Mouse (Mus musculus): ENCODE data around the gene Ssu2.
A peak's percentile ranks its signal among the peaks of the same experiment; 100 is the strongest.

Gene Ssu2

DNA sequence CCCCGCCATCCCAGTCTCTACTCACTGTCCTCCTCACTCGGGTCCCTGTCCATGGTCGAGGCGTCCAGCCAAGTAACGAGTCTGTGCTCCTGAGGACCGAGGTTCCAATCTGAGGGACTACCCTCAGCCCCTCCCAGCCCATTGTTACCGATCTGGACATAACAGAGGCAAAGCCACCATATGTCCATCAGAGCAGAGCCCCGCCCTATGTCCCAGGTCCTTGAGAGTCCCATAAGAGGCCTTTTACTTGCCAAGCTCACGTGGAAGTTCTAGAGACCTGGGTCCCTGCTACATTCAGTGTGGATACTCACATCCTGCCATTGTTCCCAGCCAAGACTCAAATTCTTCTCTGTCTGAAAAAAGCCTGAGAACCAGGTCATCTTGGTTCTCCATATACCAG lies at the start of gene Ssu2:
Gene Ssu2 (minus strand): TSS at position 77 of the 400 bp plus-strand sequence.
- DNase-seq (ENCODE audit: low spot score in 2 of 2) = no peak

DNA sequence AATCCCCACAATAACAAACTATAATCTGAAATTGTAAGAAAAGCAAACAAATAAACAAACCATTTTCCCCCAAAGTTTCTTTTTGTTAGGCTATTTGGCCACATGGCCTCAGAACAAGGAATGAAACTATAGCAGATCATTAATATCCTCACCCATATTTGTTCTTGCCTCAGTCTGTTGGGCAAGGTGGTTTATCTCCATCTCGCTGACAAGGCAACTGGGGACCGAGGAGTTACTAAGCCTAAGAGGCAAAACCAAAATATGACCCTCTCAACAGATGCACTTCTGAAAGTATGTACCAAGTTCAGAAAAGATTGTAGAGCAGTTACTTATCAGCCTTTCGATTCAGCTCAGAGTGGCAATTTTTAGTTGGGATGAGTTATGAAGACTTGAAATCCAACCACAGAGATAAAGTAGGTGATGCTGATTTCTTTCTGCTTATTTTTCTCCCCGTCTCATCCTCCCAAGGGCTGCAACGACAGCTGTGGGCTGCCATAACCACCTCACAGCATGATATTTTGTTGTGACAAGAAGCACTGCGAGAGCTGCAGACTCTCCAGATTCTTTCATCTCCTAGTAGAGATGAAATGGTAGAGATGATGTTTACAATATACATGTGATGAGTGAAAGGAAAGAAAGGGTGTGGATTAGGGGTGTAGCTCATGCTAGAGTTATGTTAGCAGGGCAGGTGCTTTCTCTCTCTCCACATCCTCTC lies 38.4 kb upstream of the Ssu2 start:
- DNase-seq (ENCODE audit: low spot score in 2 of 2) = no peak

DNA sequence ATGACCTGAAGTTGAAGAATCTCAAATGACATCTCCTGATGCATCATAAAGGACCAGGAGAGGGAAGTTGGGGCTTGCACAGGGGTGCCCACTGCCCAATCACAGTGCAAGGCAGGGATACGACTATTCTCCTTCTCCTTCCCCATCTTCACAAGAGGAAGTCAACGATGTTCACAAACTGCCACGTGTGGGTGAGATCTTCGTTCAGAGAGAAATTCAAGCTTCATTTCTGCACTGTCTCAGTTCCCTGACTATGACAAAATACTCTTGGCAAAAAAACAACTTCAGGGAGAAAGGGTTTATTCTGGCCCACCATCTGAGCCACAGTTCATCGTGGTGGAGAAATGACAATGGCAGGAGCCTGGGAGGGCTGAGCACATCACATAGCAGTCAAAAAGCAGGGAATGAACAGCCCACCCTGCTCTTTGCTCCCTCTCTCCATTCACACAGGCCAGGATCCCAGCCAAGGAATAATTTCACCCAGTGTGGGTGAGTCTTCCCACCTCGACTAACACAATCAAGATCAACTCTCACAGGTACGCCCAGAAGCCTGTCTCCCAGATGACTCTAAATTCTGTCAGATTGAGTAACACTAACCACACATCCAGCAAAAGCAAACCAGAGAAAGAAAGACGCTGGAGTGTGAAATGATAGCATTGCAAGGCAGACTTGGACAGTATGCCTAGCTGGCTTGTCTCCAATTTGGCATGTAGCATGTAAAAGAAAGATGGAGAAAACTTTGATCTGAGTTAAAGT lies 36.1 kb upstream of the Ssu2 start:
- DNase-seq (ENCODE audit: low spot score in 2 of 2) = peak in 1 of 2 experiments; percentile 5

DNA sequence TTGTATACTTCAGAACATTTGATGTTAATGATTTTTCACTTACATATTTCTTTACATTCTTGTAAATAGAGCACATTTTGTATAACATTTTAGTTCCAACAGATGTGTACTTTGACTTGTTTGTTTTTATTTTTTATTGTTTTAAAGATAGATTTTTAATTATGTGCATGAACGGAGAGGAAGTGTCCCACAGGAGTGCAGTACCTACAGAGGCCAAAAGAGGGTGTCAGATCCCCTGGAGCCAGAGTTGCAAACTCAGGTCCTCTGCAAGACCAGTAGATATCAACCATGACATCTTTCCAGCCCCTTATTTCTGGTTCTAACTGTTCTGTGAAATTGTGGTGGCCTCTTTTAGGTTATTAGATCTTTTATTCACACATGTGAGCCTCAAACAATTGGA lies 33.1 kb upstream of the Ssu2 start:
- no peak for DNase-seq (ENCODE audit: low spot score in 2 of 2)

DNA sequence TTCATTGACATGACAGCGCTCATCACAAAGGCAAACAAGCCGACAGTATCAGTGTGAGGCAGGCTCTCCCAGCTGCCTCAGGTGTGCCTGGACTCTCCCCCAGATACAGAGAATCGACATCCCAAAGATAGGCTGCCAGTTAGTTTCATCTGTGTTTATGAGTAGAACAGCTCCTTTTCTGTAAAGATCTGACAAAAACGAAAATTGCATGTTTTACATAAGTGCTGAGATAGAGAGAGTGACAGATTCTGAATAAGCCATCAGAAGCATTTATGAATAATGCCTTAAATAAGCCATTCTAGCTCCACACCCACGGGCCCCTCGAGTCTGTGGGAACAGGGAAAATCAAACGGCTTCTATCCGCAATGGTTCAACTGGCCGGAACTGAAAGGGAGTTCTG lies 31.5 kb upstream of the Ssu2 start:
- DNase-seq (ENCODE audit: low spot score in 2 of 2) = no peak

DNA sequence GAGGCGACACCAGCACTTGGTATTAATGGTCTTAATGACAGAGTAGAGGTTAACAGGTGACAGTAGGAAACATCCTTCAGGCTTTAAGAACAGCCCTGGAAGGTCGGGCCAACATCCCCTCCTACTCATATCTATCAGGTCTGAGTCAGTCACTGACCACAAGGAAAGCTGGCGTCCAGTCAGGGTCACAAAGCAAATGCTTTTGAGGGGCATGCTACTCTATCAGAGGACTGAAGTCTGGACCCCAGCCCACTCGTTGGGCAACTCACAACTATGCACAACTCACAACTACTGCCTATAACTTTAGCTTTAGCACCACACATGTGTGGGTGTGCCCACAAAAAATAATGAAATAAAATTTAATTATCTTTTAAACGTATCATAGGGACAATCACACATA lies 16.3 kb upstream of the Ssu2 start:
- DNase-seq (ENCODE audit: low spot score in 2 of 2) = no peak

DNA sequence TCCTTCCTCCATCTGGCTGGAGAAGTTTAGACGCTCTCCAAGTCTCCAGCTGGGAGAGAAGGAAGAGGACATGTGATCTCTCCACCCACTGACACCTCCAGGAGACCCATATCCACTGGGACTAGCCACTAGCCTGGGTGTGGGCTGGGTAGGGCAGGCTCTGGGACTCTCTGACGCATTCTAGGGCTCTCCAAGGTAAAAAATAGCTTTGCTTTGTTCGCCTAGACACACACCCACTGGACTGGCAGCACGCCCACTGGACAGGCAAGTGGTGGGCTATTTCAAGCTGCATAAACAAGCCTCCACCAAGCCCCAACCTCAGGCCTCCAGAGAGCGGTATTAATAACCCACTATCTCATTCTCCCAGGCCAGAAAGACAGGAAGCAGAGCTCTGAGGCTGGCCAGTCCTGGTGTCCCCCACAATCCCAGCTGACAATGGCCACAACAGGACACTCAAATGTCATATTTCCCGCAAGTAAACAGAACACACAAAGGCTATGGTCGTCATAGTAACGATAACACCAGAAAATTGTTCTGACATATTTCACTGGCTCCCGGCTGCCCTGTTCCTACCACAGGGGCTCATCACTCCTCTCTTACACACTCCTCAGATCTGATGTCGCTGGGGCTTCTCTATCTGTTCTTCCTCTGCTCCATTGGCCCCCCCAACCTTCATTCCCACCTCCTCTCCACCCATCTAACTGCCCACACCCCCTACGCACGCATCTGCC lies 14.3 kb upstream of the Ssu2 start:
- peak; percentile 28 to 36 for DNase-seq (ENCODE audit: low spot score in 2 of 2)

DNA sequence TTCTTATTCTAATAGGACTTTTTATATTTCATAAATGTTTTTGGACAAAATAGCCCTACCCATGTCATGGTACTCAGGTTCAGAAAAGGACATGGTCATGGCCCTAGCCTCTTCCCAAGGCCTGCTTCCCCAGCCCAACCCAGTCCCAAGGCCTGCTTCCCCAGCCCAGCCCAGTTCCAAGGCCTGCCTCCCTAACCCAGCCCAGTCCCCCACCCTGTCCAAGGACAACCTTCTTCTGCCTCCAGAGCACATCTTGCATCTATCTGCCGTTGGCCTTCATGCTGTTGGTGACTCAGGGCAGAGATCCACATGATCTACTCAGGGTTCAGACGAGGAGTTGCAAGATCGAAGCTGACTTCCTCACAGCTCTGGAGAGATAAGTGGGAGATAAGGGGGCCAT lies 9.5 kb upstream of the Ssu2 start:
- no peak for DNase-seq (ENCODE audit: low spot score in 2 of 2)

DNA sequence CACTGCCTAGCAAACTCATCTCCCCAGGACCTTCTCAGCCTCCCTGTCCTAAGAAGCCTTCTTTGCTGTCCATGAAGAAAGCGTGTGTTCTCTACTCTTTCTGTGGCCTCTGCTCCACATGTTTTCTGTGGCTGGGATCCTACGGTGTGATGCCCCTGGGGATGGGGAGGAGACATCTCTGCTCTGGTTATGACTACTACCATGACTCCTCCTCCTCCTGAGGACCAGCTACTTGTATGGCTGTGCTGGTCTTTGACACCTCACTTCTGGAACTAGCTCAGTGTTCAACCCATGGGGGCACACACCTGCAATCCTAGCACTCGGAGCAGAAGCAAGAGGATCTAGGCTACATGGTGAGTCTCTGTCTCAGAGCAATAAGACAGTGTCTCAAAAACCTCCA lies 8.5 kb upstream of the Ssu2 start:
- no peak for DNase-seq (ENCODE audit: low spot score in 2 of 2)

DNA sequence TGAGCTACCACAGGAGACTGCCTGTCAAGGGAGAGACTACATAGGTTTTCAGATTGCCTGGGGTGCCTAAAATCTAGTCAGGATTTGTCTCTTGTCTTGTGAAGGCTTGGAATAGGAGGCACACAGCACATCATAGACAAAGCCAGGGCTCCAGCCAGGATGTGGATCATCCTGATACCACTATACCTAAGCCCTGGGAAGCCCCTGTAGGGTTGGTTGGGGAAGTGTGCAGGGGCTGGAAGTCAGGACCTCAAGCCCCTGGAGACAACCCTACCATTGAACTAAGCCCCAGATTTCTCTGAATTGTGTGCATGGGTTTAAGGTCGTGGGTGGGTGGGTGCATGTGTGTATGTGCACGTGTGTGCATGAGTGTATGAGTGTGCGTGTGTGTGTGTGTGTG lies 562 bp upstream of the Ssu2 start:
- DNase-seq (ENCODE audit: low spot score in 2 of 2) = no peak

DNA sequence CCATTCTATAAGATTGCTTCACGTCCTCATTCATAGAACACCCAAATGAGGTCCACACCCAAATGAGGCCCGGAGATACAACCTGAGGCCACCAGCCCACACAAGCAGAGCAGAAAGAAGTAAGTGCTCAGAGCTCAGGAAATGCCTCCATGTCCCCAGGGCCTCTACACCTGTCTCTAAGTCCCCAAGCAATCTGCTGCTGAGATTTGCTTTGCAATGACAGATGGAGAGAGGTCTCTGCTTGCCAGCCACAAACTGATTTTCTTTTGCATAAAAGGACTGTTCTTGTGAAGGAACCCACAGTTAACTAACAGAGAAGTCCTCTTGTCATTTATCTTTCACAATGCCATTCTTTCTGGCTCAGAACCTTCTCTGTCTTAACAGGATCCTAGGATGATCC lies 1.6 kb downstream of the Ssu2 start:
- DNase-seq (ENCODE audit: low spot score in 2 of 2) = no peak

DNA sequence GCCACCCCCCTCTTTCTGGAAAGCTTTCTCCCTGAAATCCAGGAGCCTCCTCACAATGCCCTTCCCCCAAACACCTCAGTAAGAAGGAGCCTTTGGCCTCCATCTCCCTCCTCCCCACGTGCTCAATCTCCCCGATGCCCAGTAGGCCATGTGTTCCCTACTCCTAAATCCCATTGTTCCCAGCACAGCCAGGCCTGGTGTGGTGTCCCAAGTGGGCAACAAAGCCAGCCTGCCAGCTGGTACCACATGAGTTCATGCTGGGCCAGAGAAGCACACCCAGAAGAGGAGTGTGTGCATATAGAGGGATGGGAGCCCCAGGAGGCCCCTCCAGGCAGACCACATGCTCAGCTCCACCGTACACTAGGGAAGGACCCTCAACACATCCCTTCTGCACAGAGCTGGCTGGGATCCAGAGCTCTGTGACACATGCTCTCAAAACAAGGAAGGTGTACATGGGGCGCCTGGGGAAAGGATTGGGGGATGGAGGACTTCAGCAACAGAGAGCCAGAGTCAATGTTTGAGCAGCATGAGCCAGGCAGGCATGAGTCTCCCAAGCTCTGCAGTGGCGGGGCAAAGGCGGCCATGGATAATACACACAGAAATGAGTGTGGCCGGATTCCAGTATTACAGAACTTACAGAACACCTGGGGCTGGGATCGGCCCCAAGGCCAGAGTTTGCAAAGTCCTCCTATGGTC lies 4.7 kb downstream of the Ssu2 start:
- no peak for DNase-seq (ENCODE audit: low spot score in 2 of 2)

DNA sequence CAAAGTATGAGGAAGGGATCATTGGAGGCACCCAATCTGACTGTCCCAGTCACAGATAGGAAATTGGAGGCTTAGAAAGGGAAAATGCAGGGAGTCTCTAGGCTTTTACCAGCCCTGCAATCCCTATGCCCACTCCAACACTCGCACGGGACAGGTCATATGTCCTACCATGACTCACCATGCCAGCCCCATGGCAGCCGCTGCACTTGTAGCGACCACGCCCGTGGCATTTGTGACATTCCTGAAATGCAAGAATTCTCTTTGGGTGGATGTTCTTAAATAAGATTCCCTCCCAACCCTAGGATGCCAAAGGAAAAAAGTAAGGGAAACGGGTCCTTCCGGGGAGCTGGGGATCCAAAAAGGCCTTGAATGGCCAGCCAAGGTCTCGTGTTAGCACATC lies 8.8 kb downstream of the Ssu2 start:
- no peak for DNase-seq (ENCODE audit: low spot score in 2 of 2)

DNA sequence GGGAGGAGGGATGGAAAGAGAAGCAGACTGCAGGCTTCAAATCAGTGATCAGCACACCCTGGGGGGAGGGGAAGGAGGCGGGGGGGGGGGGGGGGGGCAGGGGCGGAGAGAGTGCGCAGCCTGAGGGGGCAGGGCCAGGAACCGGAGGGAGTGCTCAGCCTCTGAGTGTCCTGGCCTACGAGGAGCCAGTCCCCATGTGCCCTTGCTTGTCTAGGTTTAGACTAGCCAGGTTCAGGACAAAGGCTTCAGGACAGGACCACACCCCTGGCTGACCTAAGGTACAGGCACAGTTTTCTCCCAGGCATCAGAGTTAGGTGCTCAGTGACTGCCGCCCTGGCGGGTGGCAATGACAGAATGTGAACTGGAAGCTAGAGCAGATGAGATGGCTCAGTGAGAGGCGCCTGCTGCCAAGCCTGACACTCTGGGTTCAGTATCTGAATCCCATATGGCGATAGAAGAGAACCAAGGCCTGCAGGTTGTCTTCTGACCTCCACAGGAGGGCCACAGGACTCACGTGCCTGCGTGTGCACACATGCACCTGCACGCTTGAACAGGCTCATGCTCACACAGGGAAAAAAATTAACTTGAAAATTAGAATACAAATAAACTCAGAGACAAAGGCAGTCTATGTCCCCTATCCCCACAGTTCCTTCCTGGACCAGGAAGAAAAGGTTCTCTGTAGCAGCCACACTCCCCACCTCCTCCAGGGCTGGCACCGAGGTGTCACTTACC lies 12.0 kb downstream of the Ssu2 start:
- no peak for DNase-seq (ENCODE audit: low spot score in 2 of 2)

DNA sequence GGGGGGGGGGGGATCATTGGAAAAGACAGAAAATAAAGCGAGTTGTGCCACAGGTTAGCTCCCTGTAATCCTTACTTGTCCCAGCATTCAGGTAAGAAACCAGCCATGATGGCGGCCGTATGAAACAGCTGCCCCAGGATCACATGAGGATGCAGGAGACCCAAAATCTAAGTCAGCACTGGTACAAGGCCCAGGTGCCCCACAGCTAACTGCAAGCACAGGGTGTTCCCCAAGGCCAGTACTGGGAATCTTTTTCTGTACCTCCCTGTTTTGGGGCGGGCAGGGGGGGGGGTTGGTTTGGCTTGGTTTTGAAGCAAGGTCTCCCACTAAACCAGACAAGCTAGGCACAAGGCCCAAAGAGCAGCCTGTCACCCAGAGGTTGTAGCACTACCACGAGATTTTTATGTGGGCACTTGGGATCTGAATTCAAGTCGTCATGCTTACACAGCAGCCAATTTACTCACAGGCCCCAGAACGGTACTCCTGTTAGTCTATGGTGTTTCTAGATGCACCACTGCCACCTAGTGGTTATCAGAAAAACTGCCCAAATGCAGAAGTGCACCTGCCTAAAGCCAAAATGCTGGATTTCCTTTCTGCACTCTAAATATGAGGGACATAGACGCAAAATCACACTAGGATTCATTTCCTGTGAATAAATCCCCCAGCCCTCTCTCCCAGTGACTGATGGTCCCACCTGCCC lies 13.8 kb downstream of the Ssu2 start:
- DNase-seq (ENCODE audit: low spot score in 2 of 2) = no peak

DNA sequence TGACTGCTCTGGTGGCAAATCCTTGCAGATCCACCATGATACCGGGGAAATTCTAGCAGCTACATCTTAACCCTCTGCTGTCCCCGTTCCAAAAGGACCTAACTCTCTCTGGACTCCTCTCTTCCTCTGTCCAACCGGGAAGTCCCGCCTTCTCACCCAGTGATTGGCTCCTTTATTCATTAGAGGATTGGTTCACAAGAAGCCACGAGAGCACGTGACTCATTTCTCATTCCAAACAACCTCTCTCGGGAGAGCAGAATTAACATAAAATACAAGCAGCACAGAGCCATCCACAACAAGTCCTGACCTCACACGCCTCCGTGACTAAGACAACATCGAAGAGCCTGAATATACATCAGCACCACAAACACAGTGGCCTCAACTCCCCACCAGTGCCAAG lies 22.5 kb downstream of the Ssu2 start:
- DNase-seq (ENCODE audit: low spot score in 2 of 2) = no peak

DNA sequence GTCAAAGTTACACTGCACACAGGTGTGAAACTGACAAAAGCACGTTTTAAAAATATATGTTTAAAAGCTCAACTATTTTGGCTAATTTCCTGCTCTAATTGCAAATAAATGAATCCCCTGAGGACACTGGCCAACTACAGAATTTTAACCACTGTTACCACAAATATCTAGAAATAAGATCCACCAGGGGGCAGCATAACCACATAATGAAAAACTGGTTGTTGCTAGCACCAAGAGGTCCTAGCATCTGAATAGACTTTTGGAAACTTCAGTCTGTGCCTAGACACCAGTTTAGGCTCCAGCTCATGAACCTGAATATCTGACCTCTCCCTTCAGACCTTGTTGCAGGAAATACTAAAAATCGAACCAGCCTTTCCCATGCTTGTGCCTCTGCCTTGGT lies 23.2 kb downstream of the Ssu2 start:
- DNase-seq (ENCODE audit: low spot score in 2 of 2) = no peak

DNA sequence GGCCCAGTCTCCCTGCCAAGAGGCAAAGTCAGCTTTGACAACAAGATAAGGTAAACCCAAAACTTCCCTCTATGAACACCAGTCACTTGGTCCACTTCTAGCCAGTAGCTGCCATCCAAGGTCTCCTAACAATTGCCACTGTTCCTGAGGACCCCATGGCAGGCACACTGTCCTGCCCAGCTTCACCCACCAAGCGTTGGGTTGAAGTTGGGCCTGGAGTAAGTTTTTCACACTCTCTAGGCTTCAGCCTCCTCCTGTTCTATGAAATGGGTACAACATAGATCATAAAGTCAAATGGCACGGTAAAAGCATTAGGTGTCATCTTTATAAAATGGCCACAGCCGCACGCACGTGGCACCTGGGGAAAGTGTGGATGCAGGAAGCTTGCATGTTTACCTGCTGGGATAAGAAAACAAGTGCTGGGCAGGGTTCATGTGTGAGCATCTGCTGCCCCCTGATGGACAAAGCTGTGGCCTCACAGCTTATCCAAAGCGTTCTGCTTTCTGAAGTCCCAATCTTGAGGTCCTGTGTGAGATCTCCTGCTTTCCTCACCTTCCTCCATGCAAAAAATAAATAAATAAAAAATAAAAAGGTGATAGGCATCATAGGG lies 25.4 kb downstream of the Ssu2 start:
- DNase-seq (ENCODE audit: low spot score in 2 of 2) = peak; percentile 68 to 72

DNA sequence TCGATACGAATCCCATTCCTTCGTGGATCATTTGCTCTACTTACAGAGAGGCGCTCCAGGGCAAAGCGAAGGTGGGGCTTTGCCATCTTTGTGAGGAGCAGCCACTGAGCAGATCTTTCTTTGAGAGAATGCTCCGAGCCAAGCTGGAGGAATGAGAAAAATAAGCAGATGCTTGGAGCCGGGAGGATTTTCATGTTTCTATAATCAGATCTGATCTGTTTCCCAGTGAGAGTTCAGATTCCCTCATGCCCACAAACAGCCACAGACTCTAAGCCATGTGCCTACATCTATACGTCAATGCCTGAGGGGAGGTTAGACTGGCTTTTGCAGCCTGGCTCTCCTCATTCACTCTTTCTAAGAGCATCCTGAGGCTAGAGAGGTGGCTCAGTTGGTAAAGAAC lies 27.1 kb downstream of the Ssu2 start:
- DNase-seq (ENCODE audit: low spot score in 2 of 2) = peak in 1 of 2 experiments; percentile 7

DNA sequence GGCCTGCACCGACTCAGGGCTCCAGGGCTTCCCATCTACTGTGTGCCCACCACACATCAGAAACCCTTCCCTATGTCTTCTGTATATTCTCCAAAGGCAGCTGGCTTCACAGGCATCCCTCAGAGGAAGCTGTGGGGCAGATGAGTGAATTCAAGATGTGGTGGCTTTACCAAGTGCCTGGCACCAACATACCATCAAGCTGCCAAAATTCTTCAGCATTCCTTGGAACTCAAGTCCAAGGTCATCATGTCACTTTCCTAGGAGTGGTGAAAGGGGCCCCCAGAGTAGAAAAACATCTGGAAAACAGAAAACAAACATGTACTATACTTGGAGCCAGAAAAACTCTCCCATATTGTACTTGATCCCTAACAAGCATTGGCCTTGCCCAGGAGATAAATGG lies 28.5 kb downstream of the Ssu2 start:
- DNase-seq (ENCODE audit: low spot score in 2 of 2) = no peak

DNA sequence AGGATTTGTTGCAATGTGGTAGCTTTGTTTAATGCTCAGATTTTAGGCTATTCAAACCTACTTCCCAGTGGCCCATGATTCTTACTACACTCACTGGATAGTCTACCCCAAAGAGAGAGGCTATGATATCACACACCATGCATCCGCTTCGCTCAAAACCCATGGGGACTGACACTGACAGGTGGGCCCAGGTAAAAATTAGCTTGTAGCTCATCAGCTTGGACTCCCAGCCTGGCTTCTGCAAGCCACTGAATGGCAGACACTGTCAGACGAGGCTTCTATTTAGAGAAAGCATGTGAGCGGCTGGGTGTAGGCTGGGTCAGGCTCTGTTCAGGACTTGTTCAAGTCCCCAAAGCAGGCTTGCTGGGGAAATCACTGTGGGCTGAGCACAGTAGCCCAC lies 37.4 kb downstream of the Ssu2 start:
- DNase-seq (ENCODE audit: low spot score in 2 of 2) = no peak

All from frontal cortex, postnatal 25 days (tissue).